Mouse (Mus musculus) myocyte (in vitro differentiated cells): ENCODE measurements around the gene Stmn1.

Experiments
- E2F4 ChIP-seq: IDR thresholded peaks from one replicate; pipeline ENCODE4 v1.6.1; 2011; ENCODE audit warnings: mild to moderate bottlenecking, control low read depth, moderate library complexity; ENCODE audit not compliant: insufficient read depth
- POLR2A ChIP-seq: IDR thresholded peaks from one replicate; pipeline ENCODE4 v1.6.1; 2011; ENCODE audit warnings: low read depth, mild to moderate bottlenecking, control low read depth, moderate library complexity; ENCODE audit not compliant: insufficient read length
- TCF12 ChIP-seq: IDR thresholded peaks from one replicate; pipeline ENCODE4 v1.6.1; 2011; ENCODE audit warnings: mild to moderate bottlenecking, control low read depth; ENCODE audit not compliant: poor library complexity, insufficient read depth, severe bottlenecking
- TCF3 ChIP-seq: IDR thresholded peaks from one replicate; pipeline ENCODE4 v1.6.1; 2011; ENCODE audit warnings: low read depth, control low read depth; ENCODE audit not compliant: insufficient read length
- USF1 ChIP-seq: IDR thresholded peaks from one replicate; pipeline ENCODE4 v1.6.1; 2011; ENCODE audit warnings: low read depth, mild to moderate bottlenecking, control low read depth, moderate library complexity

DNA sequence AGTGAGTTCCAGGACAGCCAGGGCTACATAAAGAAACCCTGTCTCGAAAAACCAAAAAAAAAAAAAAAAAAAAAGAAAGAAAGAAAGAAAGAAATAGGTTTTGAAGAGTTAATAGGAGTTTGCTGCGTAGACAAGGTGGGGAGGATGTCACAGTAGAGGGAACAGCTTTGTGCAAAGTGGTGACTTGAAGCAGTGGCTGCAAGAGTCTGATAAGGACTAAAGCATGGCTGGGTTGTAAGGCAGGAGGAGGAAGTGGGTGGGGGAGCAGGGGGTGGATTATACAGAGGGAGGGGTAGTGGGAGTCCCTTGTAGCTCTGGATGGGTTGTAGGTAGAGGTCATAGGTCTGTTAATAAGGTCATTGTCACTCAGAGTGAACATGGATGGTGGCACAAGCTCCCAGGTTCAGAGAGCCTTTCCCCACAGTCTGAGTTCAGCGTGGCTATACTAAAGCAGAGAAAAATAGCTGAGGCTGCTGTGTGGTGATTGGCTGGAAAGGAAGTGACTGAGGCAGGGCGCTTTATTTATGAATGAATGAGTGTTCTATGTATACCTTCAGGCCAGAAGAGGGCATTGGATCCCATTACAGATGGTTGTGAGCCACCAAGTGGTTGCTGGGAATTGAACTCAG, 38.0 kb downstream of the Stmn1 start:
- no peak for TF ChIP-seq E2F4
- TF ChIP-seq USF1 = no peak
- TF ChIP-seq POLR2A = no peak
- no peak for TF ChIP-seq TCF3
- no peak for TF ChIP-seq TCF12
